Mouse (Mus musculus) common myeloid progenitor, adult 5-6 weeks (primary cell): ENCODE data around the gene P4htm. TPM values are rescaled to one million over a fixed set of nuclear protein-coding genes. Genes with fewer than 3 reads are reported as not detected.
"Not testable (repeated sequence)": the region's sequence is repeated elsewhere in the genome, so short reads cannot be mapped to it uniquely, and the experiment has no call there.

Source experiments
- ATAC-seq: replicated peaks from 2 replicates; pipeline ENCODE4 v1.8.0; 2016; ENCODE audit warnings: low read depth, mild to moderate bottlenecking, moderate TSS enrichment, inconsistent platforms; ENCODE audit not compliant: poor library complexity, severe bottlenecking
- total RNA-seq: library from RNA; stranded (forward); fragments of 200-1000, 187-1606 nt; gene quantifications from 2 replicates; pipeline ENCODE4 v1.2.3, GENCODE M21; 2017

The P4htm gene
- total RNA-seq = 0.39 and 1.1 TPM in 2 replicates

DNA sequence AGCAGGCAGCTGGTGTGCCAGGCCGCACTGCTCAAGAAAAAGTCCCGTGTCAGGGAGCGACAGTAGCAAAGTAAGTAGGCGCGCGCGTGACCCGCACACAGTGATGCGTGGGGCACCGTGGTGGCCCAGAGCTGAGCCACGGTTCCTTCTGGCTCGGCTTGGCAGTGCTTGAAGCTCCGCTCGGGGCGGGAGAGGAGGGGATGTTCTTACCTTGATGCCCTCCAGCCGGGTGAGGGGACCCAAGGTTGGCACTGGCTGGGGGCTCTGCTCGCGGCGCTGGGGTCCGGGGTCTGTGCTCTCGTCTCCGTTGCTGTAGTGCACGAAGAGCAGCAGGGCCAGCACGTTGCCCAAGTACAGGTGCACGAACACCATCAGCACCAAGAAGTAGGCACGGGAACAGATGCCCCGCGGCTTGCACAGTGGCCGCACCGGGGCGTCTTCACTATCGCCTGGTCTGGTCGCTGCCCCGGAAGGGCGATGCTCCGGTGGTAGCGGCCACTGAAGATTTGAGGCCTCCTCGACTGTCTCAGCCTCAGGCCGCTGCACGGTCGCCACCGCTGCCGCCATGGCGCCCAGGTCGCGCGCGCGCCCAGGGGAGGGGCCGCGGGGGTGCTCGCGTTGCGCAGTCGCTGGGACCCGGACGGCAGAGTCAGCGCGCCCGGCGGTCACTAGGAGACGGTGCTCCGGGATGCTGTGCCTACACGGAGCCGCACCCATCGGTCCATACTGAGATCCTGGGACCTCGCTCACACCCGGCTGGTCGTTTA lies at the start of gene P4htm:
Gene P4htm, minus strand, starts transcription at position 670 of the 767 bp plus-strand sequence.
- ATAC-seq = peak; percentile 80

- no peak for ATAC-seq
Measured at GRCm38 (mm10) chr9:108639825-108640224, 42.4 kb upstream of the P4htm start.

GRCm38 (mm10) chr9:108635415-108635814 lies 37.9 kb upstream of the P4htm start:
- ATAC-seq = peak; percentile 53

DNA sequence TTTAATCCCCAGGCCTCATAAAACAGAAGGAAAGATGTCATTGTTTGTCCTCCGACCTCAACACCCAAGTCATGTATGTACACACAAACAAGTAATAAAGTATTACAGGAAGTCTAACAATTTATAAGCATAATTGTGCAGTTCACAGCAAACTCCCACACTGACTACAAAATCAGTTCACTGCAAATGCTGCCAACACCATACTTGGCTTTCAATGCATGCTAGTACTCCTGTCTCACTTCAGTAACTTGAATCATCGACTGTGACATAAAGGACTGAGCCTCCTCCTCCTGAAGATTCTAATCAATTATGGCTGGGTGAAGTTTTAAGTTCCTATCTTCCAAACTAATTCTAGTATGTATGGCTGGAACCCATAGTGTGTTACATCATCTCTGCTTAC lies 36.4 kb upstream of the P4htm start:
- ATAC-seq = no peak

- no peak for ATAC-seq
Measured at GRCm38 (mm10) chr9:108632375-108632774, 34.9 kb upstream of the P4htm start.

- ATAC-seq = peak; percentile 40; the same call in 1 of the 2 replicates
Measured at GRCm38 (mm10) chr9:108631631-108632256, 34.3 kb upstream of the P4htm start.

DNA sequence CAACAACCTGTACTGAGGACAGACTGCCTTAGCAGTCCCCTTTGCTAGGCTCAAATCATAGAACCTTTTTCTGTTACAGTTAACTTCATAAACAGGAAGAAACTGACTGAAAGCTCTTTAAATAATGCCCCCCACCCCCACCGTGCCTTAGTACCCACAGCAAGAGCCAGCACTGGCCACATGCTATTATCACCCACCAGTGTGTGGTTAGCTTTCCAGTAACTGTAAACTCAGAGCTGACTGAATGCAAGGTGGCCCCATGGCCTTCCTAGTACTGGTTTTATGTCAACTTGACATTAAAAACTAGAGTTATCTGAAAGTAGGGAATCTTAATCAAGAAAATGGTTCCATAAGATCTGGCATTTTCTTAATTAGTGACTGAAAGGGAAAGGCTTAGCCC lies 33.2 kb upstream of the P4htm start:
- ATAC-seq = peak; percentile 67

DNA sequence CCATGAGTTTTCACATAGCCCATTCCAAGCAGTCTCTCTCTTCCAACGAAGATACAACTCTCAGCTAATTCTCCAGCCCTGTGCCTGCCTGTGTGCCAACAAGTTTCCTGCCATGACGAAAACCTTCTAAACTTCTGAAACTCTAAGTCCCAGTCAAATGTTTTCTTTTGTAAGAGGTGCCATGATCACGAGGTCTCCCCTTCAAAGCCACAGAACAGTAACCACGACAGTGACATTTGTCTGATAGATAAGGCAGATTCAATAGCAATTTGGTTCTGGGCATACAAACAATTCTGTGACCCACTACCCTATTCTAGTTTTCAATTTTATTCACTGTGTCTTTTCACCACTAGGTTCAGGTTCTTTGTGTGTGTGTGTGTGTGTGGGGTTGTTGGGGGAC lies 30.7 kb upstream of the P4htm start:
- no peak; the same call in 1 of the 2 replicates for ATAC-seq

DNA sequence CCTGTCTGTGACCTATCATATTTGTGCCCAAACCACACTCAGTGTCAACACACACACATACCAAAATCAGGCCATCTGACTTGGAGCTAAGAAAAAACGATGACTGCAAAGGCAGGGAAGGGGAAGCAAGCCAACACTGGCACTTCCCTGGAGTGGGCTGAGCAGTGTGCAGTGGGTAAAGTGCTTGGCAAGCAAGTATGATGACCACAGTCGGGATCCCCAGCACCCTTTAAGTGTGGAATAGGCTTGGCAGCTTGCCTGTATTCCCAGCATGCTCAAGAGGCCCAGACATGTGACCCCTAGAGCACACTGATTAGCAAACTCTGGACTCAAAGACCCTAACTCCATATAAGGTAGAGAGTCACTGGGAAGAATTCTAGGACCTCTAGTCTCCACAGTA lies 29.0 kb upstream of the P4htm start:
- no peak for ATAC-seq

DNA sequence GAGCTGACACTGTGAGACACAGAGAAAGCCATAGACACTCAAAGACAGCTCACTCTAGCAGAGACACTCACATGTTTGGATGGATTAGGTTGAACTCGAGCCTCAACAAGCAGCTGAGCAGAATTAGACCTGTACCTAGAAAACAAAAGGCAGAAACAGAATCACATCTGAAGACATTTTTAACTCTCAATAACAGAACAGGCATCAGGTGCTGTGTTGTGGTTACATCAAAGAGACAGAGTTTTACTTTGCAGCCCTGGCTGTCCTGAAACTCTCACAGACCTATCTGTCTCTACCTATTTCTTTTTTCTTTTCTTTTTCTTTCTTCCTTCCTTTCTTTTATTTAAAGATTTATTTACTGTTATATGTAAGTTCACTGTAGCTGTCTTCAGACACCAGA lies 19.8 kb upstream of the P4htm start:
- no peak for ATAC-seq

GRCm38 (mm10) chr9:108611488-108611887 lies 14.0 kb upstream of the P4htm start:
- no peak for ATAC-seq

DNA sequence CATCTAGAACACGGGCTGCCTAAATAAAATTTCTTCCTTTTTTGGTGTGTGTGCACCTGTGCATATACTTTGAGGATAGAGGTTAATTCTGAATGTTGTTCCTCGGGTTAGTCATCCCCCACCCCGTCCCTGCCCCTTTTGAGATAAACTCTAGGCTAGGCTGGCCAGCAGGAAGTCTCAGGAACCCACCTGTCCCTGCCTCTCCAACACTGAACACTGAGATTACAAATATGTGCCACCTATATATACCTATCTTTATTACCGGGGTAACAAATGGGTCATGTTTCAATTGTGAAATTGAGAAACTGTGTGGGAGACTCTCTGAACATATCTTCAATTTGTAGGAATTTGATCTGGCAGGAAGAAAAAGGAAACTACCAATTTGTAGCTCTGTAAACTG lies 11.4 kb upstream of the P4htm start:
- no peak for ATAC-seq

DNA sequence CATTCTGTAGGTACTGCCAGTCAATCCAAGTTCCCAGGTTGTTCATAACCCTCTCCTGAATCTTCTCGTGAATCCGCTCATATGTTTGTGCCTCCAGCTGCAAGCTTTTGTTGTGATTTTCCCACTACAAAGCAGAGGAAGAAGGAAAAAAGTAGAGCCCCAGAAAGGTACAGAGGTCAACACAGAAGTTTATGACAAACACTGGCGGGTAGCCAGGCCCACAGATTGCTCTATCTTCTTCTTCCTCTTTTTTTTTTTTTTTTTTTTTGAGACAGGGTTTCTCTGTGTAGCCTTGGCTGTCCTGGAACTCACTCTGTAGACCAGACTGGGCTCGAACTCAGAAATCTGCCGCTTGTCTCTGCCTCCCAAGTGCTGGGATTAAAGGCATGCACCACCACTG lies 10.5 kb upstream of the P4htm start:
- ATAC-seq = not testable (repeated sequence)

DNA sequence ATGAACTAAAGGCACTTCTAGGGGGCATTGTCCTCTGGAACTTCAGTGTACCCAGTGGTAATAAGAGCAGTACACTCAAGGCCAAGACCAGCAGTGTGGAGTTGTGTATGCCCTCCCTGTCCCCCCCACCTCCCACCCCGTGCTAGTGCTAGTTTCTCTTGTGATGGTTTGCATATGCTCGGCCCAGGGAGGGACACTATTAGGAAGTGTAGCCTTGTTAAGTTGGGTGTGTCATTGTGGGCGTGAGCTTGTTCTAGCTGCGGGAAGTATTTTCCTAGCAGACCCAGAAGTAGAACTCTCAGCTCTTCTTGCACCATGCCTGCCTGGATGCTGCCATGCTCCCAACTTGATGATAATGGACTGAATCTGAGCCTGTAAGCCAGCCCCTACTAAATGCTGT lies 4.5 kb upstream of the P4htm start:
- no peak for ATAC-seq

DNA sequence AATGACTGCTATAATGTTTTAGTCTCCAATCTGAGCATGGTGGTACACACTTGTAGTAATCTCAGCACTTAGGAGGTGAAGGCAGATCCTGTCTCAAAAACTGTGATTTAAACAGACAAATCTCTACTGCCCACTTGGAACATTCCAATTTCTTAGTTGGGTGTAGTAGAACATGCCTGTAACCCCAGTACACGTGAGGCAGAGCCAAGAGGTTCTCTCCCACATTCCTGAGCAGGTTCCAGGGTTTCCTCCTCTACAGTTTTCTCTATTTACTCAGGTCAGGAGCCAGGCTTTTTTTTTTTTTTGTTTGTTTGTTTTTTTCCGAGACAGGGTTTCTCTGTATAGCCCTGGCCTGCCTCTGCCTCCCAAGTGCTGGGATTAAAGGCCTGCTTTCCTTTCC lies 2.5 kb upstream of the P4htm start:
- no peak for ATAC-seq

GRCm38 (mm10) chr9:108599021-108599566 lies 1.6 kb upstream of the P4htm start:
- no peak for ATAC-seq

DNA sequence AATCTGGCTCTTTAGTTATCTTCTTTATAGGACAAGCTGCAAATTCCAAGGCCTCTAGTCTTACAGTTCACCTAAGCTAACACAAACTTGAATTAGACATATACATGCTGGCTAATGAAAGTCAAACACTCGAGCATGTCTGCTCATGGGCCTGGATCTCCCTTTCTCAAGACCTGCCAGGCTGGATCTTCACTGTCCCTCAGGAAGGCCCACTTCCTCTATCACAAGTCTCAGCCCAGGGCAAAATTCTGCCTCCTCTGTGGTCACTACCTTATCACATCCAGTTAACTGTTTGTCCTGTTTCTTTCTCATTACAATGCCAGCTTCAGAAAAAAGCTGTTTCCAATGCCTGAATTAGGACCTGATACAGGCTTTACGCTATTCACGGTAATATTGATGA lies 3.1 kb downstream of the P4htm start:
- ATAC-seq = 0 out of 2 replicates have a peak, but pooled peaks have one; percentile 36

DNA sequence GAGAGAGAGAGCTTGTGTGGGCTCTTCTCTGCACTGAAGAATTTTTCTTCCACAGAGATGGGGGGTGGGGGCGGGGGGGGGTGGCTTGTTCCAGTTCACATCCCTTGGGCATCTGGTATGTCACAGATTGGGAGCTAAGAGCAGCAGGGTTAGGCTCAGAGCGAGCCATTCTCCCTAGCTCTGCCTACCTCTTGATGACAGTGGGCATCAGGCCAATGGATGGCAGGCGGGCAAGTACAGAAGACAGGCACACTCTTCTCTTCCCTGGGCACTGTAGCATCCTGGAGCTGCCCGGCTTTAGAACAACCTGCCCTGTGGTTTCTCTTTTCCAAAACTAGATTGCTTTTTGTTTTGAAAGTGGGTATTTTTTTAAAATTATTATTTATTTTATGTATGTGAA lies 6.0 kb downstream of the P4htm start:
- ATAC-seq = no peak

DNA sequence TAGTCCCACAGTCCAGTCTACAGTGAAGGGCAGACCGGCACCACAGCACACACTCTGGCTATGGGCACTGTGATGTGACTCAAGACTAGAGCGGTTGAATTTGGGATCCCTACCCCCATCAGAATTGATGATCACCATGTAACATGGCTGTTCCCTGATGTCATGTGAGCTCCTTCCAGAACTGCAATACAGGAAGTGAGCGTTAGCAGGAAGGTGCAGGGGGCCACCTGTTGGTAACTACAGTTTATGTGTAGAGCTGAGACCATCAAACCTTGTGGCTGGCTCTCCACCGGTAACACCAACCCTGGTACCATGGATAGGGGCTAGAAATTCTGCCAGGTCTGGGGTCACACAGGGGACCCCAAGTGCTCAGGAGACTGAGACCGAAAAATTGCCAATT lies 8.2 kb downstream of the P4htm start:
- 0 out of 2 replicates have a peak, but pooled peaks have one; percentile 58 for ATAC-seq

DNA sequence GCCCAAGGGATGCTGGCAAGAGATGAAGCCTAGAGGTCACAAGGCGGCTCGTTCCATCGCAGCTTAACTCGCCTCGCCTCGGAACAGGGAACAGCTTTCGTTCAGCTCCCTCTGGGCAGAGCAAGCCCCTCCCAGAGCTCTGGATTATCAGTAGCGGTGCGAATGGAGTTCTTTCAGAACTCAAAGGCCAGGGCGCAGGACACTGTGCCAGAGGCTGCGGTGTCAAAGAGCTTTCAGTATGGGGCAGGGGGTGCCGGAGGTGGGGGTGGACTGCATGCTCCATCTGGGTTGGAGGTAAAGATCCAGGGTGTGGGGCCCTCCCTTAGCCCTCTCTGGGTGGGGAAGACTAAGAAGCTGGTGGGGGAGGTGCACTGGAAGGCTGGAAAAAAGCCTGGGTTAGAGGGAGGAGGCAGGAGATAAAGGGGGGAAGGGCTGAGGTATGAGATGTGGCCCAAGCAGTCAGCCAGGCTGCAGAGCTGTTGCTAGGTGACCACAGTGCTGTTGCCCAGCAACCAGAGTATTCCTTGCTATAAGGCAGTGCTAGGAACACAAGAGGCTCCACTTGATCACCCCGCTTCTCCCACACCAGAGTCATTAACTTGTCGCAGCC lies 9.8 kb downstream of the P4htm start:
- ATAC-seq = no peak

GRCm38 (mm10) chr9:108579344-108579690 lies 18.1 kb downstream of the P4htm start:
- ATAC-seq = no peak
